Mouse (Mus musculus) embryo, embryonic 11.5 days (tissue): ENCODE results near the gene Gapdhs.
"Not testable (repeated sequence)": the region's sequence is repeated elsewhere in the genome, so short reads cannot be mapped to it uniquely, and the experiment has no call there.

Source experiments
- DNase-seq: peaks from one replicate; pipeline ENCODE4 v3.0.0-alpha.2; 2012; ENCODE audit warnings: low read depth, low spot score

Gapdhs gene

GRCm38 (mm10) chr7:30743617-30744016, at the start of gene Gapdhs:
TSS of gene Gapdhs (minus strand) at chr7:30743681.
- DNase-seq = not testable (repeated sequence)

- DNase-seq = no peak
Observed at GRCm38 (mm10) chr7:30791921-30792320, 48.4 kb upstream of the Gapdhs start.

GRCm38 (mm10) chr7:30790141-30790540, 46.7 kb upstream of the Gapdhs start:
- no peak for DNase-seq

GRCm38 (mm10) chr7:30787377-30788022, 44.0 kb upstream of the Gapdhs start, which contains the start of gene Krtdap:
TSS of gene Krtdap (plus strand) at chr7:30787896.
- DNase-seq = no peak

GRCm38 (mm10) chr7:30785721-30786546, 42.5 kb upstream of the Gapdhs start:
- no peak for DNase-seq

- no peak for DNase-seq
Observed at GRCm38 (mm10) chr7:30785154-30785553, 41.7 kb upstream of the Gapdhs start.

GRCm38 (mm10) chr7:30782658-30783057, 39.2 kb upstream of the Gapdhs start:
- no peak for DNase-seq

GRCm38 (mm10) chr7:30781792-30782191, 38.3 kb upstream of the Gapdhs start:
- no peak for DNase-seq

- no peak for DNase-seq
Observed at GRCm38 (mm10) chr7:30777911-30778310, 34.4 kb upstream of the Gapdhs start.

- DNase-seq = no peak
Observed at GRCm38 (mm10) chr7:30777081-30777579, 33.6 kb upstream of the Gapdhs start.

- no peak for DNase-seq
Observed at GRCm38 (mm10) chr7:30776104-30776503, 32.6 kb upstream of the Gapdhs start.

- DNase-seq = no peak
Observed at GRCm38 (mm10) chr7:30769236-30769635, 25.8 kb upstream of the Gapdhs start.

GRCm38 (mm10) chr7:30766408-30766807, 22.9 kb upstream of the Gapdhs start:
- DNase-seq = no peak

GRCm38 (mm10) chr7:30765173-30765572, 21.7 kb upstream of the Gapdhs start:
- no peak for DNase-seq

GRCm38 (mm10) chr7:30763456-30763855, 20.0 kb upstream of the Gapdhs start, which contains the start of gene Dmkn:
TSS of gene Dmkn (plus strand) at chr7:30763756.
- no peak for DNase-seq

GRCm38 (mm10) chr7:30761769-30762352, 18.4 kb upstream of the Gapdhs start:
- DNase-seq = no peak

- no peak for DNase-seq
Observed at GRCm38 (mm10) chr7:30758853-30759252, 15.4 kb upstream of the Gapdhs start.

GRCm38 (mm10) chr7:30757001-30757400, 13.5 kb upstream of the Gapdhs start:
- no peak for DNase-seq

GRCm38 (mm10) chr7:30751086-30751669, 7.7 kb upstream of the Gapdhs start, which contains the start of gene Sbsn:
TSS of gene Sbsn (plus strand) at chr7:30751471.
- DNase-seq = no peak

- no peak for DNase-seq
Observed at GRCm38 (mm10) chr7:30749824-30750606, 6.5 kb upstream of the Gapdhs start.
